Mouse (Mus musculus): ENCODE measurements around the gene F3. TPM values are rescaled to one million over a fixed set of nuclear protein-coding genes. Genes with fewer than 3 reads are reported as not detected.

F3 gene
- total RNA-seq, 2 experiments from 2014 or later = 20.8 to 27.2 TPM

DNA sequence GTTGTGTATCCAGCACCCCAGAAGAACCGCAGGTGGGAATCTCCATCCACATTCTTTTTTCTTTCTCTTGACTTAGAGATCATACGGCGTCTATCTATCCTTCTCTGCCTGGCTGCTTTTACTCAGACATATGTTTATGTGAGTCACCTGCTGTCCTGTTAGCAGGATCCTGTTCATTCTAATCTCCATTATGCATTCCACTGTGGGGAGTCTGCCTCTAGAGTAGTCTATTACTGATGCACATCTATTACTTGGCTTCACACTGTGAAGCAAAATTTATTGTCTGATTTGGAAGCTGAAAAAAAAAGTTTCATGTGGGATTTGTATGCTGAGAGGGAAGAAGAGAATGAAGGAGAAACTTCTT is 19.5 kb upstream of the F3 start:
- no peak for DNase-seq (ENCODE audit: low spot score)
- intact Hi-C loops (cut with DNase I) = no loop called here

DNA sequence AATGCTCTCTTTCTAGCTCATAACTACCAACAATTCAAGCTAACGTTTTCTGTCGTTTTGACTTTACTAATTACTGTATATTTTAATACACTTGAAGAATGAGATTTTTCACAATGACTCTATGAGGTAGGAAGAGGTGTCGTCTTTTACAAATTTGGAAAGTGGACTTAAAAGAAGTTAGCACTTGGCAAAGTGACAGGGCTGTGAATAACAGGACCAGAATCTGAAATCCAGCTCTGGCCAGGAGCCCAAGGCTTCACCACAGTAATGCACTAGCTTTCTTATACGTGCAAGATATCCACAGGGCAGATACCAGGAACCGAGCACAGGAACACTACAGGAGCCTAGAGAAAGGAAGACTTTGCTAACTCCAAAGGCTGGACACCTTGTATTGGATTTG is 17.2 kb upstream of the F3 start:
- DNase-seq (ENCODE audit: low spot score) = no peak
- intact Hi-C loops (cut with DNase I) = no loop called here

DNA sequence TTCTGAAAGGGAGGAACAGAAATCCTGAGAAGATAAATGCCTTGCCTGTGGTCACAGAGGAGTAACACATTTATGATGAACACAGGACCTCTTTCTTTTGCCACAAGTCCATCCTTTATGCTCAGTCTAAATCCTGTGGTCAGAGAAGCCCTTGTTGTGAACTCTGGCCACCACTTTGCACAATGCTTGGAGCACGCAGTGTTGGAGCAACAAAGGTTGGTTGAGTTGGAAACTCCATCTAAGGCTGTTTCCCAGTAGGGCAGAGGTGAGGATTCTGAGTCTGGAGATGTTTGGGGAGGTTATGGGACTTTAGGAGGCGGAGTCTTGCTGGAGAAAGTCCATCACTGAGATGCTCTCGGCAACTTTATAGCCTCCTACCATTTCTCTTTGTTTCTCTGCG is 16.2 kb upstream of the F3 start:
- no peak for DNase-seq (ENCODE audit: low spot score)
- intact Hi-C loops (cut with DNase I) = no loop called here

DNA sequence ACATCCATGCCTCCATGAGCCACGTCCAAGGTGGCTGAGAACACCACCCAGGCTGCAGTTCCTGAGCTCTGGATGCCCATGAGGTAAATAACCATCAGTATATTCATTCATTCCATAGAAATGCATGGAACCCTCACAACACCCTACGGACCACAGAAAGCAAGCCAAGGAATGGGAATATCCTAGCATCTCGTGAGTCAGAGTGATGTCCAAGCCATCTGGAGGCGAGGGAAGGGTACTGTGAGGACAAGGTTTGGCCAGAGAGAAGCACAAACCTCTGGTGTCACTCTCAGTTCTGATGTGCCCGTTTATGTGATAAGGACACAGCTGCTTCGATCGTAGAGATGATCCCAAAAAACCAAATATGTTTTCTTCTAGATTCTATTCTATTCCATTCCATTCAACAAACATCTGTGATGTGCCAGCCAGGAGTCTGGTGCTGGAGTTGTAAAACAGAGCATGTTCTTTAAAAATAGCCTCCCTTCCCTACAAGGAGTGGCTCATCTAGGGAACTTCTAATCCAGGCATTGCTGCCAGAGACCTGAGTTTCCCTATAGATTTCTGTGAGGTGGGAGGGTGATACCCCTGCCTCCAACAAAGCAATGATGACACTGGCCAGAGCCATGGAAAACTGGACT is 12.3 kb upstream of the F3 start:
- no peak for DNase-seq (ENCODE audit: low spot score)
- intact Hi-C loops (cut with DNase I) = no loop called here

DNA sequence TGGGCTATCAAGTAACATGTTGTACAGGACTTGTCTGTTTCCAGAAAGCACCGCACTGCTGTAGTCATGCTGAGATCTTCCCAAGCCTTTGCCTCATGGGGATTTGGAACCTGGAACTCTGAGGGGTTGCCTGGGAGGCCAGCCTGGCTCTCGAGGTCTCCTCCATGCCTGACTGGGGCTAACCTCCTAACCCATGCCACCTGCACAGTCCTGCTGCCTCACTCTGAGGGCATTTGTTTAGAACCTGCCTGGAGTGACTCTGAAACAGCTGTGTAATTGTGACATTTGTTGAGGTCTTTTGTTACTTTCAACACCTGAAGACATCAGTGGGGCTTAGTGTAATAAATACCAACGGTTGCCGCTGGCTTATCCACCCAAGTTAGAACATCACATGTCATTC is 11.1 kb upstream of the F3 start:
- no peak for DNase-seq (ENCODE audit: low spot score)
- intact Hi-C loops (cut with DNase I) = no loop called here

DNA sequence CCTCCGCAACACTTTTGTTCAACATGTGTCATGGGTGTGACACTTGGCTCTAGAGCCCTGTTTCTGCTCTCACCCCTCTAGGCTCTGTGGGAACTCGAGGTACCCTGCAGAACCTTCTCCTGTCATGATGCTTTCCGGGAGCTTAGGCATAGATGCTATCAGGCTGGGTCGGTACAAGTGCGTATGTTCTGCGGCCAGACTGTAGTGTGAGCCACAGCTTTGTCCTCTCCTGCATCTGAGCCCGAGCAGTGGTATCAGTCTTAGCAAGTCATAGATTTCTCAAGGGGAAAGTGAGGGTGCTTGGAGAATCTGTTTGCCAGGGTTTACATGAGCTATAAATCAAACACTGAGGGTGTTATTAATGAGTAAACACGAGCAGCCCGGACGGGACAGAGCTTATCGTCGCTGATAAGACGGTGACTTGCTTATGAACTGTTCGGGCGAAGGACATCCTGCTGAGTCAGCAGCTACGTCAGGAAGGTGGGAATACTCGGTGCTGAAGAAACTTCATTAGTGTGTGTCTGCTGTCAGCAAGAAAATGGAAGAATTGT is 10.1 kb upstream of the F3 start:
- intact Hi-C loops (cut with DNase I) = no loop called here
- DNase-seq (ENCODE audit: low spot score) = no peak

DNA sequence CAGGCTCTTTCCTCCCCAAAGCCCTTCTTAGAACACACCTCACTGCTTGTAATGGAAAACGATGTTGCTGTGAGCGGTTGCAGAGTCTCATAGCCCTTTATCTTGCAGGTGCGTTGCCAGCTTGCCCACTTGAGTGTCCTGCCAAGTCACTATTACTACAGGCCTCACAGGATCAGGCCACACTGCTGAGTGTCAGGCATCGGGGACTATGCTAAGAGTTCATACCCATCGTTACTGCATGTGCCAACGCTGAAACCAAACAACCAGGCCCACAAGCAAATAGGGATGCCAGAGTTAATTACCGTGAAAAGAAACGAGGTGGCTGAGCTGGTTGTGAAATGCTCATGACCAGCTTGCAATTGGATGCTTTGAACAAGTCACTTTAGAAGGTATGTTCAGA is 9.5 kb upstream of the F3 start:
- DNase-seq (ENCODE audit: low spot score) = no peak
- intact Hi-C loops (cut with DNase I) = no loop called here

DNA sequence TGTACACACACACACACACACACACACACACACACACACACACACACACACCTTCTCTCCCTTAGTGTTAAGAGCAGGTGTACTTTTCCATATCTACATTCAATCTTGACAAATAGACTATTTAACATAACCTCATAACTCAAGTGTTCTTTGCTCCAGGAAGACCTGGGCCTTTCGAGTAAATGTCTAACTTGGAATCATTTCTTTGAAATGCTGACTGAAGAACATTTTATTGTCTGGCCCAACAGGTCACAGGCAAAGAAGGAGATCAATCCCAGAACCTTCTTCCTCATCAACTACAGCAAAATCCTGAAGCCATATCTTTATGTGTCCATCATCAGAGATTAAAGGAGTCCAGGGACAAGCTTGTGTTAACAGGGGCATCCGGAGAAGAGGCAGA is 8.9 kb upstream of the F3 start:
- DNase-seq (ENCODE audit: low spot score) = no peak
- intact Hi-C loops (cut with DNase I) = no loop called here

DNA sequence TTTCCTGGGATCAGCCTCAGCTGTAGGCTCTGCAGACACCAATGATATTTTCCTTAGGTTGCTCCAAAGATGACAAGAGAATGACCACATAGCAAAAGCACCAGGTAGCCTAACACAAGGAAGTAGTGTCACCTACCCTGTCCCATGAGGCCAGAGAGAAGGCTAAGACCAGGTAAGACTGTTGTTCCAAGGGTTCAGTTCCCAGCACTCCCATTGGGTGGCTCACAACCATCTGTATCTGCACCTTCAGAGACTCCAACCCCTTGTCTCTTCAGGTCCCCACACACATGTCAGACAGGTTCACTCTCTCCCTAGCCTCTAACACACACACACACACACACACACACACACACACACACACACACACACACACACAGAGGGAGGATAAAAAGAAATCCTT is 8.0 kb upstream of the F3 start:
- no peak for DNase-seq (ENCODE audit: low spot score)
- intact Hi-C loops (cut with DNase I) = no loop called here

DNA sequence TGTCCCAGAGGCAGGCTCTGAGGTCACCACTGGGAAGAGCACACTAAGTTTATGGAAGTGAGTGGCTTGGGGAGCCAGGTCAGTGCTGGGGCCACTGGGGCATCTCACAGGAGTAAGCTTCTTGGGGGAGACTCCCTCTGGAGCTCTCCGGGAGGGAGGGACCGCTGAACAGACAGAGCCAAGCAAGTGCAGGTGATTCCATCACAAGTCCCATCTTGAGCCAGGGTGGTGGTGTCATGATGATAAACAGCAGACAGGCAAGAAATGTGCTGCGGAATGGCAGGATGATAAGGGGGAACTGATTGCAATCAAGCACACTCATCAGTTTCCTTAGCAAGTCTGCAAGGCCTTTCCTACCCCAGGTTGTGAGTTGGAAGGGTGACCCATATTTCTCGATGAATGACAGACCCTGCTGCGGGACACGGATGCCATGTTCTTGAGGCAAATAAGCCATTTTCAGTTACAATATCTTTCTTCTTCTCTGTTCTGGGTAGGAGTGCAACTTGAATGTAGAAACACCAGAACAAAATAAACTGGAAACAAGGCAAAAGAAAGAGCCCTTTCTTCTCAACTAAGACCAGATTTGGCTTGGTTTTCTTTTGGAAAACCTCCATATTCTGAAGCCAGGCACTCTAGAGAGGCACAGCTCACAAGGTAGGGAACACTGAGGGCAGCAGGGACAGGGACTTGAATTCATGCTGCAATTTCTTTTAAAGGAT is 7.4 kb upstream of the F3 start:
- intact Hi-C loops (cut with DNase I) = no loop called here
- DNase-seq (ENCODE audit: low spot score) = no peak

DNA sequence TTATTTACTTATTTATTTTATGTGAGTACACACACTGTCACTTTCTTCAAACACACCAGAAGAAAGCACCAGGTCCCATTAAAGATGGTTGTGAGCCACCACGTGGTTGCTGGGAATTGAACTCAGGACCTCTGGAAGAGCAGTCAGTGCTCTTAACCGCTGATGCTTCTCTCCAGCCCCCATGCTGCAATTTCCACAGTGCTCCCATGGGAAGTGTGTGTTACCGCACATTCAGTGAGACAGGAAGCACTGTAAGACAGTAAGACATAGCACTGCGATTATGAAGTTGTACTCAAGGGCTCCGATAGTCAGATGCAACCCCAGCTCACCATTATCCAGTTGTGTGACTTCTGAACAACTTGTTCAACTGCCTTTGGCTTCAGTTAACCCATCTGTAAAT is 6.9 kb upstream of the F3 start:
- intact Hi-C loops (cut with DNase I) = no loop called here
- DNase-seq (ENCODE audit: low spot score) = no peak

DNA sequence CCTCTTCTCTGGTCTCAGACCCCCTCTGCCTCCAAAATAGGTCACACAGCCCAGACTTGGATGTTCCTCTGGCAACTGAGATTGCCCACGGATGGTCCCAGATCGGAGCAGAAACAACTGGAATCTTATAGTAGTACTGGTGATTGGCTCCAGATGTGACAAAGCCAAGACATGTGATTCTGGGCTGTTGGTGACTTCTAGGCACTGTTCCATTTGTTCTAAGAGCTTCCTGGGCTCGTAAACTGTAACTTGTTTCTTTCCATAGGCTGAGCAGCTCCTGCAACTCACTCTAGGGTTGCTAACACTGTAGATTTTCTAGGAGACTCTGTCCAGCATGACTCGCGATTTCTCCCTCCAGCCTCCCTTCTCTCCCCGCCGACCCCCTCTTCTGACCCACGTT is 4.7 kb upstream of the F3 start:
- no peak for DNase-seq (ENCODE audit: low spot score)
- intact Hi-C loops (cut with DNase I) = no loop called here

DNA sequence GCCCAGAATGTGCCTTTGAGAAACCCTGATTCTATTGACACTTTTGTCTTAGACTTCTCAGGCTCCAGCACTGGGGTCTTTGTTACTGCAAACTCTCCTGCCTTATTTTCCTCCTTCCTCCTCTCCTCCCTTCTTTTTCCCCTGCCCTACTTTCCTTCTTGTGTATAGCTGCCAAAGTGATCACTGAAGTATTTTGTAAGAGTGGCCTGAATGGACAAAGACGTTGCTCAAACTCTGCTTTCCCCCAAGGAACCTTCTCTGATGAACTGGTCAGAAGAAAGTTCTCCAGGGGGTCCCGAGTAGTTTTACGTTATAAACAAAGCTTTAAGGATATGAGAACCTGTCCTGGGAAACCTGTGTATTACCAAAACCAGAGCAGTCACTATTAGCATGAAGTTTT is 3.6 kb upstream of the F3 start:
- no peak for DNase-seq (ENCODE audit: low spot score)
- intact Hi-C loops (cut with DNase I) = no loop called here

DNA sequence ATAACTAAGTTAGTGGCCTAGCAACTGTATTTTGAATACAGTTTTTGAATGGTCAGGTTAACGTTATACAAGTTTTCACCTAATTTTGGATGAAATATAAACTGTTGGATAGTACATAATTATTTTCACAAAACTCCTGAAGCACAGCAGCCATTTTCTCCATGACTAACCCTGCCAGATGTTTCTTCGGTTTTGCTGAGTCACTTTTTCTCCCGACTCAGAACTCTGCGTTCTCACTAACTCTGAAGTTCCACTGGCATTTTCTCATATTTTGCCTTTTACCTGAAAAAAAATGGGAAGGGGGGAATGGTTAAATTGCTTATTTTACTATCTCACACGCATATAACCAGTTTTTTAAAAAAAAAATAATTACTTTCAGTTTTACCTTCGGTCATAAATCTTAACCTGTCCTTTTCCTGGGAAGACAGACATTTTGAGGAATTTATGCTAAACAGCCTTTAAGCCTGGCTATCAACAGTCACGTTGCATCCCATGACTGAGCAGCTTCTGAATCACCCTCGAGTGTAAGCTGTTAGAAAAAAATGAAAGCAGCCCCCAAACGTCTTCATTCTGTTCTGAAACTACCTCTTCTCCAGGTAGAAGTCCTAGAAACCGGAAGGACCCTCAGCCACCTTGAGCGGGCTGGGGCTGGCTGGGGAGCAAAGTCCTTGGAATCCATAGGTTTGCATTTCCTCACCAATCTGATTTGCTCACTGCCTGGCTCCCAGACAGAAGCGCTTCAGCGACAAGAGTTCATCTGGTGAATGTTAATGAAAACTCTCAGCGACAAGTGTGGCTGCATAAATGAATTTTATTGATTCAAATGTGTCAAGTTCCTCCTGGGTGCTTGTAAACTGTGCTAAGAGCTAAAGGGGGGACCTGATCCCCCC is 2.3 kb upstream of the F3 start:
- intact Hi-C loops (cut with DNase I) = no loop called here
- no peak for DNase-seq (ENCODE audit: low spot score)

DNA sequence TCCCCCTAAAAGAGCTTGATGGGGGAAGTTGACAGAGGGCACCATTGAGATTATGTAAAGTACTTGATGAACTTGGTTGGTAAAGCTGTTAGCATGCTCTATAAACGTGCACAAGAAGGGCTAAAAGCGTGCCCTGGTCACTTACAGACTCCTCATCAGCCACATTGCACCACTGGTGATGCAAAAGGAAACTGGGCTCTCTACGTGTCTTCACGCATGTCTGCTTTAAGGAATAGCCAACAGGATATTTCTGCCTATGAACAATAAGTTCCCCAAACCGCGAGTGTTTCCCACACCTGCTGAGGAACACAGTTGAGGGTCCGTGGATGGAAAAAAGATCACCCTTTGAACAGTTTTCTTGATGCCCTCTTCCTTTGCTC is 1.7 kb upstream of the F3 start:
- intact Hi-C loops (cut with DNase I) = loop anchor here (2.0 kb wide), 2 partner anchors 83 to 171 kb away; no protein-coding TSS in a partner anchor
- DNase-seq (ENCODE audit: low spot score) = no peak

DNA sequence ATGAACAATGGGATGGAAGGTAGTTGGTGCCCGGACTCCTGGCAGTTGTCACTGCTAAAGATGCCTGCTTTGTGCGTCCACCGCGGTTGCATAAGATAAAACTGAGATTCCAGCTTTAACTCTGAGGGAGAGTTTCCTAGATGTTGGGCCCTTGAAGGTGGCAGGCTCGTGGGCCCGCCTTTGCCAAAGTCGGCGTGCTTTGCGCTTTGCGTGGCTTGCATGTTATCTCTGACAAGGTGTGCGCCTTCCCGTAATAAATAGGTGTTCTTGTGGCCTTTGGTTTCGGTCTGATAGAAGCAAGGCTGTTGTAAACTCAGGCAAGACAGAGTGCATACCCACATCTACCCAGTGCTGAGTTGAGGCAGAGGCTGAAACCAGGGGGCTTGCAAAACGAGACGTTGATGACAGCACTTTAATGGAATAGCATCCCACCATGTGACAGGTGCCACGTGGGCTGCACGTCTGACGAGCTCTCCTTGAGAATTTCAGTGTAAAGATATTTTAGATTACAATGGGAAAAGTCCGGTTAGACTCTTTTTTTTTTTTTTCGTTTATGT is 709 bp downstream of the F3 start:
- DNase-seq (ENCODE audit: low spot score) = no peak

DNA sequence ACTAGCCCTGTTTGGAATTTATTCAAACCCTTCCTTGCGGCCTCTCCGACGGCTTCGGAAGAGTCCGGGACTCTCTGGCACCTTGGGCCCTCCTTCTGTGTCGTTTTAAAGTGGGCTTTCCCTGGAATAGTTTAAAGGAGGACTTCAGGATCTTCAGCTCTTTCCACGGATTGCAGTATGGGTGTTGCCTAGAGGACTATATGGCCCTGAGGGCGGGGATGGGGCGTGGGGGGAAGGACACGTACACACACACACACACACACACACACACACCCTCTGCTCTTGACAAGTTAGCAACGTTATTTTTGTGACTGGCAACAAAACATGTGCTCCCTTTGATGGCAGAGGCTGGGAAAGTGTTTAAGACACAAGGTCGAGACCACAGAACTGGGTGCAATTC is 1.2 kb downstream of the F3 start:
- no peak for DNase-seq (ENCODE audit: low spot score)
- intact Hi-C loops (cut with DNase I) = no loop called here

More for the DNA sequence above, 709 bp downstream of the F3 start:
- intact Hi-C loops (cut with DNase I) = loop anchor here (2.0 kb wide), 2 partner anchors 85 to 173 kb away; no protein-coding TSS in a partner anchor

DNA sequence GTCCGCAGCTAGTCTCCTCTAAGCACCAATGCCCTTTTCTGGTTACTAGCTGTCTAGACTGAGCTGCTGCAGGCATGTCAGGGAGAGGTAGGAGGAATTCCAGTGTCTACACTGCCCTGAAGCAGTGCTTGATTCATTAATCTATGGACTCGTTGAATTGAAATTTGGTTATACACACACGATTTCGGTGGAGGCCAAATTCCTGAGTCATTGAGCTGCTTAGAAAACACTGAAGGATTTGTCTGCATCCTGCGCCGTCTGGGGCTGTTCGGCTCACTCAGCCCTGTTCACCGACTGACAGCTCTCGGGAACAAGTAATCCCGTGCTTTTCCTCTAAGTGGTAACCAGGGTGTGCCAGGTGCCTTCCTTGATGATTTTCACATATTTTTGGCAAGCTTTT is 2.3 kb downstream of the F3 start:
- intact Hi-C loops (cut with DNase I) = no loop called here

DNA sequence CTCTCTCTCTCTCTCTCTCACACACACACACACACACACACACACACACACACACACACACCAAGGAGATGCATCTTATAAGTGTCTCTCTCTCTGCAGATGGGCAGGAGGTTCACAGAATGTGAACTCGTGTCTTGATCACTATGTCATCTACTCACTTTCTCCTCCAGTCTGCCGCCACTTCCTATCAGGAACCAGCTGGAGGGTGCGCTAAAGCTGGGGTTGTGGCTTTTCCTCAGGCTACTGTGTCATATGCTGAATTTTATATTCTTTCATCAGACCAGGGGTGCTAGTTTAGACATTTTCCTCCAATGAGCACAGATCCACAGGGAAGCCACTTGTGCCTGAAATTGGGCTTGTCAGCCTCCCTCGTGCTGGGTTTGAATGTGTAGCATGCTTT is 6.3 kb downstream of the F3 start:
- intact Hi-C loops (cut with DNase I) = no loop called here
- DNase-seq (ENCODE audit: low spot score) = no peak

More for the DNA sequence above, 2.3 kb downstream of the F3 start:
- DNase-seq (ENCODE audit: low spot score) = no peak

DNA sequence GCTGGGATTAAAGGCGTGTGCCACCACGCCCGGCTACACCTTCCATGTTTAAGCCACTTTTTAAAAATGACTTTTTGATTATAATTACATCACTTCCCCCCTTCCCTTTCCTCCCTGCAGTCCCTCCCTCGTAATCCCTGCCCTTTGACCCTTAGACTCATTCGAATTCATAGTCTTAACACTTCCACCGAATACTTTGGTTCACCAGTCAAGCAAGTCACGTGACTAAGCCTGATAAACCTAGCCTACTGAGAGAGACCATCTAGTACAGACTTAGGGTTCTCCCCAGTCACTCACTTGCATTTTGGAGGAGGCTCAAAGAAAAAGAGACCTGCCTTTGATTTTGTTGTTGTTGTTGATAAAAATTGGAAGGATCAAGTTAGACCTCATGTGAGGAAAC is 12.2 kb downstream of the F3 start:
- intact Hi-C loops (cut with DNase I) = loop anchor here (5.0 kb wide), 1 partner anchor 183 kb away; no protein-coding TSS in a partner anchor
- DNase-seq (ENCODE audit: low spot score) = no peak
